Mouse (Mus musculus) CH12.LX (cell line): Measurements from ENCODE around the gene Slx4ip.

Source experiments
- CTCF ChIP-seq, 2 experiments: IDR thresholded peaks in 1 of 2; conservative IDR thresholded peaks in 1 of 2; 2 replicates each; pipeline ENCODE4 v1.5.1; 2011 to 2012; ENCODE audit warnings: low read depth in 2 of 2, low read length in 2 of 2, improper control_type of control experiment in 1 of 2, inconsistent platforms in 1 of 2, mild to moderate bottlenecking in 1 of 2, moderate library complexity in 1 of 2
- ELF1 ChIP-seq: IDR thresholded peaks from 2 replicates; pipeline ENCODE4 v1.6.1; 2014; ENCODE audit warnings: low read depth, mild to moderate bottlenecking, inconsistent platforms, low read length, improper control_type of control experiment
- EP300 ChIP-seq: IDR thresholded peaks from 2 replicates; pipeline ENCODE4 v1.6.1; 2011; ENCODE audit warnings: low read length, improper control_type of control experiment
- HCFC1 ChIP-seq: IDR thresholded peaks from 2 replicates; pipeline ENCODE4 v1.6.1; 2012; ENCODE audit warnings: low read depth, mild to moderate bottlenecking, inconsistent platforms, low read length, improper control_type of control experiment
- NELFE ChIP-seq: IDR thresholded peaks from 2 replicates; pipeline ENCODE4 v1.6.1; 2011; ENCODE audit warnings: low read depth, low read length, improper control_type of control experiment
- POLR2A ChIP-seq: IDR thresholded peaks from 2 replicates; pipeline ENCODE4 v1.6.1; 2011; ENCODE audit warnings: low read depth, mild to moderate bottlenecking, improper control_type of control experiment, low read length
- SIN3A ChIP-seq: IDR thresholded peaks from 2 replicates; pipeline ENCODE4 v1.6.1; 2012; ENCODE audit warnings: low read length, improper control_type of control experiment, inconsistent platforms
- UBTF ChIP-seq: IDR thresholded peaks from 2 replicates; pipeline ENCODE4 v1.6.1; 2012; ENCODE audit warnings: low read depth, mild to moderate bottlenecking, inconsistent platforms, low read length, improper control_type of control experiment, moderate library complexity
- USF1 ChIP-seq: IDR thresholded peaks from 2 replicates; pipeline ENCODE4 v1.6.1; 2014; ENCODE audit warnings: low read depth, mild to moderate bottlenecking, inconsistent platforms, low read length, improper control_type of control experiment

GRCm38 (mm10) chr2:136909298-136909697, 18.3 kb downstream of the Slx4ip start:
- TF ChIP-seq USF1 (no peak), NELFE (no peak), EP300 (no peak), CTCF (conservative IDR thresholded peaks at IDR 0.05 in 1 of 2, IDR thresholded peaks at IDR 0.05 in 1 of 2; ENCODE audit: low read depth in 2 of 2, low read length in 2 of 2) (no peak), UBTF (no peak), SIN3A (no peak), ELF1 (no peak), POLR2A (no peak), HCFC1 (no peak)
